Mouse (Mus musculus) C2C12 (cell line): Measurements from ENCODE around the gene Acox3.

Experiments used
- CEBPB ChIP-seq: IDR thresholded peaks from one replicate; pipeline ENCODE4 v1.6.1; 2011; ENCODE audit warnings: low read depth, mild to moderate bottlenecking, control low read depth, moderate library complexity
- CTCF ChIP-seq: IDR thresholded peaks from one replicate; pipeline ENCODE4 v1.5.1; 2011; ENCODE audit not compliant: control insufficient read depth, insufficient read depth, insufficient read length
- FOSL1 ChIP-seq: IDR thresholded peaks from one replicate; pipeline ENCODE4 v1.8.0; 2011; ENCODE audit warnings: mild to moderate bottlenecking, low read length; ENCODE audit not compliant: poor library complexity, insufficient read depth, severe bottlenecking
- MAX ChIP-seq: IDR thresholded peaks from one replicate; pipeline ENCODE4 v1.6.1; 2011; ENCODE audit warnings: mild to moderate bottlenecking, control low read depth
- MYOD1 ChIP-seq: IDR thresholded peaks from one replicate; pipeline ENCODE4 v1.6.1; 2011; ENCODE audit warnings: low read depth; ENCODE audit not compliant: control insufficient read depth, insufficient read length
- MYOG ChIP-seq: IDR thresholded peaks from one replicate; pipeline ENCODE4 v1.6.1; 2011; ENCODE audit not compliant: control insufficient read depth, insufficient read length; ENCODE audit errors: extremely low read depth

DNA sequence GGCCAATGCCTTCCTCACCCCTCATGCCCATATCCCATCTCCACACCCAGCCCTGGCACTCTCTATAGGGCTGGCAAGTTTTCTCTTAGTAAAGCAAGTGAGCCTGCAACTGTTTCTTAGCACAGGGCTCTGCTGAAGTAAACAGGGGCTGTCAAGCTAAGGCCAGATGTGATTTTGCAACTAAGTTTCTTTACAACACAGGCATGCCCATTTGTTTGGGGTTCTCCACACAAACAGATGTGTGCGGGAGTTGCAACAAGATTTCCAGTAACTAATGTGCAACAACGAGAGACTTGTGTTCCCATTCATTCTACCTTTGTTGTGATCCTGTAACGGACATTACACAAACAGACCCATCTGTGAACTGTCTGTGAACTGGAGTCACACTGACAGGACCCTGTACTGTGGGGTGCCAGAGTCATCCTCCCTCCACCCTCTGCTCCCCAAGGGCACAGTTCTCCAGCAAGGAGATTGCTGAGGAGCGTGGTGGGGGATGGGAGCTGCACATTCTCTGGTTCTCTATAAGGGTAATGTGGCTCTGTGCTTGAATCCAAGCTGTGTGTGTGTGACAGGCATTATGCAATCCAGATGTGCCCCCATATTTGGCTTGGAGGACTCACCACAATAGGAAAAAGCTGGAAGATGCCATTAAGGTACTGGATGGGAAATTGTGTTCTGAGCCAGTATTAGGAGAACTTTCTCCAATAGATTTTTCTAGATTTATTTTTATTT is 41.6 kb upstream of the Acox3 start:
- no peak for TF ChIP-seq CTCF
- TF ChIP-seq CEBPB = no peak
- TF ChIP-seq FOSL1 = no peak
- no peak for TF ChIP-seq MAX
- TF ChIP-seq MYOD1 = no peak
- TF ChIP-seq MYOG = no peak
